Mouse (Mus musculus): ENCODE results near the gene Cars2. TPM values are rescaled to one million over a fixed set of nuclear protein-coding genes. Genes with fewer than 3 reads are reported as not detected.

The Cars2 gene
- polyA plus RNA-seq, 1 experiment, result 19.0 TPM

DNA sequence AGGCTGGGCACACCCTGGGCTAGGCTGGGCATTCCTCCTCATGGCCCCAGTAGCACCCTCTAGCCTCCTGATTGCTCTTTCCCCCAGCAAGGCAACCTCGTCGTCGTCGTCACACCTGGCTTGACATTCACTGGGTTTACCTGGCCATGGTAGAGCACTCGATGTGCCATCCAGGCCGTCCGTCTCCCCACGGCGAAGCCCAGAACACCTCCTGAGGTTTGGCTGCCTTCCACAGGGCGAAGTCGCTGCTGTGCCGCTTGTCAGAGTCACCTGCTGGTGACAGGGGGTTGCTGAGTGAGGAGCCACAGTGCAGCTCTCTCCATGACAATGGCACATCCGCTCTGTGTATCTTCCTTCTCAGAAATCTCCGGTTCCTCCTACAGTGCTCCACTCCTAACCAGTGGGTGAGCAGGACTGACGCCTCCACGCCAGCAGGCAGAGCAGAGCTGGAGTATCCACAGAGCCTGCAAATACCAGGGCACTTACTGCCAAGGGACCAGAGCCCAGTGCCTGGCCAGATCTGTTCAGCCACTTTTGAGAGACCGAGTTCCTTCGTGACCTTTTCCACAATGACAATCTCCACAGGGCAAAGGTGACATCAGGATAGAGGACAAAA is 20.3 kb downstream of the Cars2 start:
- TF ChIP-seq MAX (IDR thresholded peaks at IDR 0.05), result no peak
- TF ChIP-seq MYOG (IDR thresholded peaks at IDR 0.05; ENCODE audit: control insufficient read depth, extremely low read depth, insufficient read length), result no peak
- no peak for TF ChIP-seq CEBPB (IDR thresholded peaks at IDR 0.05; ENCODE audit: low read depth)
- no peak for TF ChIP-seq MYOD1 (IDR thresholded peaks at IDR 0.05; ENCODE audit: control insufficient read depth, insufficient read length, low read depth)
- no peak for TF ChIP-seq FOSL1 (IDR thresholded peaks at IDR 0.05; ENCODE audit: insufficient read depth, low read length, poor library complexity, severe bottlenecking)
- no peak for TF ChIP-seq CTCF (IDR thresholded peaks at IDR 0.05; ENCODE audit: control insufficient read depth, insufficient read depth, insufficient read length)
- TF ChIP-seq USF1 (IDR thresholded peaks at IDR 0.05; ENCODE audit: low read depth), result no peak
- no peaks in the 10 kb centered on the region for H3K79me3 ChIP-seq (ENCODE audit: low read depth)
- no peaks in the 10 kb centered on the region for H3K27me3 ChIP-seq (ENCODE audit: control insufficient read depth, insufficient read depth, insufficient read length)
- peaks cover 23% of the 10 kb centered on the region for H3K36me3 ChIP-seq (ENCODE audit: control insufficient read depth, insufficient read depth)
- H3K79me2 ChIP-seq (ENCODE audit: control insufficient read depth, insufficient read depth), result no peaks in the 10 kb centered on the region
- H3ac ChIP-seq (ENCODE audit: control insufficient read depth, insufficient read length, low read depth), result no peak overlapping the region
- H3K4me3 ChIP-seq (ENCODE audit: insufficient read depth, poor library complexity, severe bottlenecking), result no peak overlapping the region

- Histone ChIP-seq H3K36me3 (ENCODE audit: control insufficient read depth, insufficient read depth) (peaks cover 18% of the 10 kb centered on the region), H3K79me3 (ENCODE audit: low read depth) (no peaks in the 10 kb centered on the region), H3K27me3 (ENCODE audit: control insufficient read depth, insufficient read depth, insufficient read length) (no peaks in the 10 kb centered on the region), H3ac (ENCODE audit: control insufficient read depth, insufficient read length, low read depth) (no peak overlapping the region), H3K79me2 (ENCODE audit: control insufficient read depth, insufficient read depth) (no peaks in the 10 kb centered on the region), H3K4me3 (ENCODE audit: insufficient read depth, poor library complexity, severe bottlenecking) (no peak overlapping the region)
- TF ChIP-seq USF1 (IDR thresholded peaks at IDR 0.05; ENCODE audit: low read depth) (no peak), CEBPB (IDR thresholded peaks at IDR 0.05; ENCODE audit: low read depth) (no peak), CTCF (IDR thresholded peaks at IDR 0.05; ENCODE audit: control insufficient read depth, insufficient read depth, insufficient read length) (no peak), MYOG (IDR thresholded peaks at IDR 0.05; ENCODE audit: control insufficient read depth, extremely low read depth, insufficient read length) (no peak), FOSL1 (IDR thresholded peaks at IDR 0.05; ENCODE audit: insufficient read depth, low read length, poor library complexity, severe bottlenecking) (no peak), MYOD1 (IDR thresholded peaks at IDR 0.05; ENCODE audit: control insufficient read depth, insufficient read length, low read depth) (no peak), MAX (IDR thresholded peaks at IDR 0.05) (no peak)
These were observed 27.3 kb downstream of the Cars2 start for GRCm38 (mm10) chr8:11523331-11523730.

DNA sequence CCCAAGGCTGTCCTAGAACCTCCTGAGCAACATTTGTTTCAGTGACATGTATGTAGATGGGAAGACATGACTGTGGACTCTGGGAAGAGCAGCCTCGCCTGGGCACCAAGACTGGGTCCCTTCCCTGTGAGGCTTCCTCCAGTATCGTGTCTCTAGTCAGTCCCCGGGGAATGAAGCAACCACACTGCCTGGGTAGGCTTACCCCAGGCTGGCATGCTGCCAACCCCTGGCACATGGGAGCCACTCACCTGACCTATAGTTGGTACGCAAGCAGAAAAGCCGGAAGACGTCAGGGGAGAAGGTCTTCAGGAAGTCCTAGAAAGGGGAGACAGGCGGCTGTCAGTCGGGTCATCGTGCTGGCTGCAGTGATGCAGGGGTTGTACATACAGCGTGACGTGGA is 31.9 kb downstream of the Cars2 start:
- Histone ChIP-seq H3ac (ENCODE audit: control insufficient read depth, insufficient read length, low read depth) (no peak overlapping the region), H3K79me3 (ENCODE audit: low read depth) (no peaks in the 10 kb centered on the region), H3K79me2 (ENCODE audit: control insufficient read depth, insufficient read depth) (no peaks in the 10 kb centered on the region), H3K27me3 (ENCODE audit: control insufficient read depth, insufficient read depth, insufficient read length) (no peaks in the 10 kb centered on the region), H3K36me3 (ENCODE audit: control insufficient read depth, insufficient read depth) (peaks cover 27% of the 10 kb centered on the region), H3K4me3 (ENCODE audit: insufficient read depth, poor library complexity, severe bottlenecking) (no peak overlapping the region)
- no peak for TF ChIP-seq FOSL1 (IDR thresholded peaks at IDR 0.05; ENCODE audit: insufficient read depth, low read length, poor library complexity, severe bottlenecking)

- H3K79me2 ChIP-seq (ENCODE audit: control insufficient read depth, insufficient read depth), result no peaks in the 10 kb centered on the region
- no peaks in the 10 kb centered on the region for H3K79me3 ChIP-seq (ENCODE audit: low read depth)
- no peaks in the 10 kb centered on the region for H3K27me3 ChIP-seq (ENCODE audit: control insufficient read depth, insufficient read depth, insufficient read length)
- H3K36me3 ChIP-seq (ENCODE audit: control insufficient read depth, insufficient read depth), result peaks cover 33% of the 10 kb centered on the region
- H3ac ChIP-seq (ENCODE audit: control insufficient read depth, insufficient read length, low read depth), result no peak overlapping the region
- TF ChIP-seq CEBPB (IDR thresholded peaks at IDR 0.05; ENCODE audit: low read depth) (no peak), CTCF (IDR thresholded peaks at IDR 0.05; ENCODE audit: control insufficient read depth, insufficient read depth, insufficient read length) (no peak), MYOG (IDR thresholded peaks at IDR 0.05; ENCODE audit: control insufficient read depth, extremely low read depth, insufficient read length) (no peak), FOSL1 (IDR thresholded peaks at IDR 0.05; ENCODE audit: insufficient read depth, low read length, poor library complexity, severe bottlenecking) (no peak), MYOD1 (IDR thresholded peaks at IDR 0.05; ENCODE audit: control insufficient read depth, insufficient read length, low read depth) (no peak)
- no peak overlapping the region for H3K4me3 ChIP-seq (ENCODE audit: insufficient read depth, poor library complexity, severe bottlenecking)
These were observed 32.6 kb downstream of the Cars2 start for GRCm38 (mm10) chr8:11518056-11518396.

GRCm38 (mm10) chr8:11517366-11518055 is 33.1 kb downstream of the Cars2 start:
- Histone ChIP-seq H3K27me3 (ENCODE audit: control insufficient read depth, insufficient read depth, insufficient read length) (no peaks in the 10 kb centered on the region), H3K79me2 (ENCODE audit: control insufficient read depth, insufficient read depth) (no peaks in the 10 kb centered on the region), H3ac (ENCODE audit: control insufficient read depth, insufficient read length, low read depth) (no peak overlapping the region), H3K36me3 (ENCODE audit: control insufficient read depth, insufficient read depth) (peaks cover 39% of the 10 kb centered on the region), H3K4me3 (ENCODE audit: insufficient read depth, poor library complexity, severe bottlenecking) (no peak overlapping the region), H3K79me3 (ENCODE audit: low read depth) (no peaks in the 10 kb centered on the region)
- TF ChIP-seq MYOG (IDR thresholded peaks at IDR 0.05; ENCODE audit: control insufficient read depth, extremely low read depth, insufficient read length) (no peak), MYOD1 (IDR thresholded peaks at IDR 0.05; ENCODE audit: control insufficient read depth, insufficient read length, low read depth) (no peak), CTCF (IDR thresholded peaks at IDR 0.05; ENCODE audit: control insufficient read depth, insufficient read depth, insufficient read length) (no peak), FOSL1 (IDR thresholded peaks at IDR 0.05; ENCODE audit: insufficient read depth, low read length, poor library complexity, severe bottlenecking) (no peak), USF1 (IDR thresholded peaks at IDR 0.05; ENCODE audit: low read depth) (no peak), MAX (IDR thresholded peaks at IDR 0.05) (no peak), CEBPB (IDR thresholded peaks at IDR 0.05; ENCODE audit: low read depth) (no peak)

- Histone ChIP-seq H3K79me3 (ENCODE audit: low read depth) (no peaks in the 10 kb centered on the region), H3K36me3 (ENCODE audit: control insufficient read depth, insufficient read depth) (peaks cover 40% of the 10 kb centered on the region), H3K79me2 (ENCODE audit: control insufficient read depth, insufficient read depth) (no peaks in the 10 kb centered on the region), H3K27me3 (ENCODE audit: control insufficient read depth, insufficient read depth, insufficient read length) (no peaks in the 10 kb centered on the region), H3ac (ENCODE audit: control insufficient read depth, insufficient read length, low read depth) (no peak overlapping the region), H3K4me3 (ENCODE audit: insufficient read depth, poor library complexity, severe bottlenecking) (no peak overlapping the region)
- TF ChIP-seq FOSL1 (IDR thresholded peaks at IDR 0.05; ENCODE audit: insufficient read depth, low read length, poor library complexity, severe bottlenecking) (no peak), MYOG (IDR thresholded peaks at IDR 0.05; ENCODE audit: control insufficient read depth, extremely low read depth, insufficient read length) (no peak), USF1 (IDR thresholded peaks at IDR 0.05; ENCODE audit: low read depth) (no peak)
These were observed 34.3 kb downstream of the Cars2 start for GRCm38 (mm10) chr8:11516292-11516691.
